Mouse (Mus musculus) embryo, embryonic 10 days (tissue): ENCODE measurements around the gene Tex2.

ENCODE experiments used
- DNase-seq: peaks from one replicate; pipeline ENCODE4 v3.0.0-alpha.2; 2015; ENCODE audit warnings: low spot score

The Tex2 gene

GRCm38 (mm10) chr11:106544133-106544532 is 69.1 kb downstream of the Tex2 start:
- no peak for DNase-seq

- DNase-seq, result no peak
Measured at GRCm38 (mm10) chr11:106543006-106543405, 70.2 kb downstream of the Tex2 start.

GRCm38 (mm10) chr11:106542385-106542784 is 70.8 kb downstream of the Tex2 start:
- DNase-seq, result no peak

- no peak for DNase-seq
Measured at GRCm38 (mm10) chr11:106540506-106541268, 72.5 kb downstream of the Tex2 start.

GRCm38 (mm10) chr11:106536253-106536912 is 76.8 kb downstream of the Tex2 start:
- no peak for DNase-seq

GRCm38 (mm10) chr11:106535660-106536252 is 77.5 kb downstream of the Tex2 start:
- no peak for DNase-seq

GRCm38 (mm10) chr11:106532248-106532790 is 80.9 kb downstream of the Tex2 start:
- DNase-seq, result no peak

- DNase-seq, result no peak
Measured at GRCm38 (mm10) chr11:106529786-106530185, 83.4 kb downstream of the Tex2 start.

GRCm38 (mm10) chr11:106529113-106529512 is 84.1 kb downstream of the Tex2 start:
- DNase-seq, result no peak

- no peak for DNase-seq
Measured at GRCm38 (mm10) chr11:106527926-106528325, 85.3 kb downstream of the Tex2 start.

- DNase-seq, result peak; percentile 83
Measured at GRCm38 (mm10) chr11:106527147-106527821, 85.9 kb downstream of the Tex2 start.

GRCm38 (mm10) chr11:106522538-106522937 is 90.7 kb downstream of the Tex2 start:
- no peak for DNase-seq

- DNase-seq, result no peak
Measured at GRCm38 (mm10) chr11:106521612-106522011, 91.6 kb downstream of the Tex2 start.

GRCm38 (mm10) chr11:106520404-106520803 is 92.8 kb downstream of the Tex2 start:
- DNase-seq, result no peak

- no peak for DNase-seq
Measured at GRCm38 (mm10) chr11:106519519-106519918, 93.7 kb downstream of the Tex2 start.

GRCm38 (mm10) chr11:106518391-106518790 is 94.8 kb downstream of the Tex2 start:
- DNase-seq, result no peak

GRCm38 (mm10) chr11:106515079-106515745 is 98.0 kb downstream of the Tex2 start:
- DNase-seq, result no peak

- DNase-seq, result peak; percentile 57
Measured at GRCm38 (mm10) chr11:106514446-106514845, 98.8 kb downstream of the Tex2 start.

- DNase-seq, result peak; percentile 78
Measured at GRCm38 (mm10) chr11:106513166-106513565, 100.1 kb downstream of the Tex2 start.

GRCm38 (mm10) chr11:106512006-106512390 is 101.2 kb downstream of the Tex2 start:
- no peak for DNase-seq

- DNase-seq, result no peak
Measured at GRCm38 (mm10) chr11:106511236-106512005, 101.8 kb downstream of the Tex2 start.
